Mouse (Mus musculus): ENCODE measurements at regions not wholly inside any gene's neighbourhood (a gene's known extent, or its start where the extent isn't known, plus 50 kb on each side); places are given as distances from the start of the nearest gene placed in this dataset.

GRCm38 (mm10) chr11:114257756-114258155 lies 190.9 kb upstream of the Sdk2 start:
- TF ChIP-seq CTCF (IDR thresholded peaks at IDR 0.05; ENCODE audit: borderline replicate concordance, insufficient read depth, low read depth, low read length): no peak
- no peak for TF ChIP-seq POLR2A (IDR thresholded peaks at IDR 0.05; ENCODE audit: borderline replicate concordance, insufficient read depth, low read length)

Data from cerebellum, adult 2 months (tissue).